Mouse (Mus musculus) spleen, adult 2 months (tissue): Measurements from ENCODE around the gene Src. TPM values are rescaled to one million over a fixed set of nuclear protein-coding genes. Genes with fewer than 3 reads are reported as not detected.

Experiments
- DNase-seq, 2 experiments: peaks; one replicate each; pipeline versions ENCODE4 v3.0.0 to v3.0.0-alpha.2; 2012 to 2021; ENCODE audit warnings: low spot score in 2 of 2, low read depth in 1 of 2
- H3K27ac ChIP-seq: fragments of 200-500 bp; 2 replicates; pipeline ENCODE4 v1.5.1; 2012; ENCODE audit warnings: low read length, inconsistent platforms; ENCODE audit not compliant: insufficient read depth
- H3K27me3 ChIP-seq: fragments of 200-500 bp; 2 replicates; pipeline ENCODE4 v1.6.1; 2012; ENCODE audit warnings: mild to moderate bottlenecking, moderate library complexity, low read length, inconsistent platforms; ENCODE audit not compliant: control insufficient read depth, insufficient read depth
- H3K36me3 ChIP-seq: fragments of 200-500 bp; 2 replicates; pipeline ENCODE4 v1.6.1; 2012; ENCODE audit warnings: mild to moderate bottlenecking, low read length, inconsistent platforms; ENCODE audit not compliant: control insufficient read depth, insufficient read depth
- H3K4me1 ChIP-seq: fragments of 200-500 bp; 2 replicates; pipeline ENCODE4 v1.6.1; 2011; ENCODE audit warnings: inconsistent platforms; ENCODE audit not compliant: control insufficient read depth, insufficient read depth, insufficient read length
- H3K4me3 ChIP-seq: fragments of 200-500 bp; 2 replicates; pipeline ENCODE4 v1.5.1; 2011; ENCODE audit warnings: mild to moderate bottlenecking, inconsistent platforms; ENCODE audit not compliant: insufficient read depth, insufficient read length; ENCODE audit errors: extremely low read depth
- CTCF ChIP-seq: fragments of 200-500 bp; IDR thresholded peaks from 2 replicates; pipeline ENCODE4 v1.5.1; 2011; ENCODE audit warnings: mild to moderate bottlenecking, inconsistent platforms; ENCODE audit not compliant: insufficient read depth, insufficient read length, insufficient replicate concordance; ENCODE audit errors: extremely low read depth
- POLR2A ChIP-seq: fragments of 200-500 bp; IDR thresholded peaks from 2 replicates; pipeline ENCODE4 v1.6.1; 2011; ENCODE audit warnings: low read depth, low read length, inconsistent platforms
- WGBS: fragments of 180-500 bp; shearing (Covaris S2); methylation state at CpG from one replicate; pipeline ENCODE4 v1.1.7; 2018; 5-methylcytosine and 5-hydroxymethylcytosine counted together
- polyA plus RNA-seq: library from polyadenylated mRNA; depleted of rRNA; stranded (reverse); fragments of >200 nt; gene quantifications from 2 replicates; pipeline ENCODE4 v1.2.3, GENCODE M21; 2012

Gene Src
- polyA plus RNA-seq, 1 experiment: 14.6 TPM

- TF ChIP-seq POLR2A (no peak), CTCF (no peak)
- DNase-seq: no peak
- H3K4me3 ChIP-seq: no peak overlapping the region
- WGBS: 69% methylated on average over 5 of the region's 5 CpGs
- no peaks in the 10 kb centered on the region for H3K36me3 ChIP-seq
- H3K27ac ChIP-seq: no peak overlapping the region
- no peaks in the 10 kb centered on the region for H3K4me1 ChIP-seq
- no peaks in the 10 kb centered on the region for H3K27me3 ChIP-seq
Observed at GRCm38 (mm10) chr2:157509182-157509581, 90.9 kb downstream of the Src start.

DNA sequence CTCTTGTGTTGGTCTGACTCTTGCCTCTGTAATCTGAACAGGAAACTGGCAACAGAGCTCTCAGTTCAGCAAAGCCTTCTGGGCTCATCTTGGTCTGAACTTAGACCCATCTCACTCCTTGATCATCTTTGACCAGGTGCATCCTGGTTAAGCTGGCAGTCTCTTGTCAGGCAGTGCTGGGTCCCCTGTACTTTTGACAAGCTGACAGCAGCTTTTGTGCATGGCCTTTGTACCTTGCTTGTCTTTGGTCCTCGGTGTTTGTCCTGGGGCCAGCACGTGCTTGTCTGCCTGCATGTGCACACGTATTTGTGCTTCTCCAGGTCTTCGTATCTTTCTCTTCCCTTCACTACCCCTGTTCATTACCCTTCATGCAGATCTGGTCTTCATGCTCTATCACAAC, 91.8 kb downstream of the Src start:
- DNase-seq: no peak
- Histone ChIP-seq H3K4me3 (no peak overlapping the region), H3K36me3 (no peaks in the 10 kb centered on the region), H3K27ac (no peak overlapping the region), H3K27me3 (no peaks in the 10 kb centered on the region), H3K4me1 (no peaks in the 10 kb centered on the region)
- TF ChIP-seq CTCF (no peak), POLR2A (no peak)
- 87% methylated on average over 4 of the region's 4 CpGs for WGBS

GRCm38 (mm10) chr2:157512859-157513258, 94.6 kb downstream of the Src start:
- WGBS: 91% methylated on average over 9 of the region's 9 CpGs
- Histone ChIP-seq H3K36me3 (no peaks in the 10 kb centered on the region), H3K4me3 (no peak overlapping the region), H3K4me1 (no peaks in the 10 kb centered on the region), H3K27ac (no peak overlapping the region), H3K27me3 (no peaks in the 10 kb centered on the region)
- DNase-seq: no peak
- no peak for TF ChIP-seq CTCF
- TF ChIP-seq POLR2A: no peak

- DNase-seq: no peak
- 48% methylated on average over 9 of the region's 9 CpGs for WGBS
Observed at GRCm38 (mm10) chr2:157513737-157514208, 95.5 kb downstream of the Src start.

GRCm38 (mm10) chr2:157514353-157514752, 96.1 kb downstream of the Src start:
- H3K4me1 ChIP-seq: no peaks in the 10 kb centered on the region
- TF ChIP-seq POLR2A (no peak), CTCF (no peak)
- H3K4me3 ChIP-seq: no peak overlapping the region
- H3K36me3 ChIP-seq: no peaks in the 10 kb centered on the region
- WGBS: 64% methylated on average over 4 of the region's 4 CpGs
- H3K27me3 ChIP-seq: no peaks in the 10 kb centered on the region
- H3K27ac ChIP-seq: no peak overlapping the region
- no peak for DNase-seq

More at GRCm38 (mm10) chr2:157513737-157514208, 95.5 kb downstream of the Src start:
- H3K4me3 ChIP-seq: no peak overlapping the region
- H3K27me3 ChIP-seq: no peaks in the 10 kb centered on the region
- H3K27ac ChIP-seq: no peak overlapping the region
- TF ChIP-seq CTCF (no peak), POLR2A (no peak)
- H3K36me3 ChIP-seq: no peaks in the 10 kb centered on the region
- no peaks in the 10 kb centered on the region for H3K4me1 ChIP-seq

GRCm38 (mm10) chr2:157517526-157517925, 99.3 kb downstream of the Src start:
- Histone ChIP-seq H3K27me3 (no peaks in the 10 kb centered on the region), H3K27ac (no peak overlapping the region), H3K36me3 (no peaks in the 10 kb centered on the region), H3K4me1 (no peaks in the 10 kb centered on the region), H3K4me3 (no peak overlapping the region)
- 74% methylated on average over 6 of the region's 6 CpGs for WGBS
- no peak for DNase-seq
- no peak for TF ChIP-seq POLR2A
- TF ChIP-seq CTCF: no peak

DNA sequence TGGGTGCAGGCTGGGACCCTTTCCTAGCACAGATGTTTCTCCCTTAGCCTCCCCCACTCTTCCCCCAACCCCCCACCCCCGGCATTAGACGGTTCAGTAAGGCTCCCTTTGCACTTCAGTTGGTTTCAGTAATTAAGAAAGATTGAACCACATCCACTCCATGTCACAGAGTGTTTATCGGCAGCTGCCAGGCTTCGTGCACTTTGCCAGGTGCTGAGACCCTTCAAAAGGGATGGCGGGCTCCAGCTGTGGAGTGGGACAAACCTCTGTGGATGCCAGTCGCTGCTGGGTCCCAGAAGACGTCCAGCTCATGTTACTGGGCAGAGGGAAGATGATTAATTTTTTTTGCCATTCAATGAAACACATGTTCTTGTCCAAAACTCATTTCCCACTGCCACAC, 100.2 kb downstream of the Src start:
- Histone ChIP-seq H3K4me1 (no peaks in the 10 kb centered on the region), H3K27me3 (no peaks in the 10 kb centered on the region), H3K36me3 (no peaks in the 10 kb centered on the region), H3K27ac (no peak overlapping the region), H3K4me3 (no peak overlapping the region)
- WGBS: 79% methylated on average over 7 of the region's 7 CpGs
- TF ChIP-seq CTCF: no peak
- DNase-seq: no peak

DNA sequence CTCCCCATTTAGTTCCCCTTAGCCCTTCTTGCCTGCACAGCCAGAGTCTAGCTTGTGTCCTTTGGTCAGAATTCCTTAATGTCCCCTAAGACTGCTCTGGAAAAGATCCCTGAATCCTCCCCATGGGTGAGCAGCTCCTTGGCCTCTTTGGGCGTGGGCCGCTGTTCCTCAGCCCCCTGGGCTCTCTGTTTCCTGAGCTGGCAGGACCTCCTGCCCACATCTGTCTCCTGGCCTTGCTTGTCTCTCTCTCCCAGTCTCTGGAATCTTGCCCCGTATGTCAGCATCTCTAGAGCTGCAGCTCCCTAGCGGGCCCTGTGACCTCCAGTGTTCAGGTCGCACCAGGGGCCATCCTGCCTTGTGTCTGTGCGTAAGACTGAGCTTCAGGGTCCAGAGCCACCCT, 101.2 kb downstream of the Src start:
- Histone ChIP-seq H3K27ac (no peak overlapping the region), H3K4me1 (no peaks in the 10 kb centered on the region), H3K27me3 (no peaks in the 10 kb centered on the region), H3K4me3 (no peak overlapping the region), H3K36me3 (no peaks in the 10 kb centered on the region)
- no peak for TF ChIP-seq POLR2A
- no peak for TF ChIP-seq CTCF
- WGBS: 84% methylated on average over 6 of the region's 6 CpGs
- DNase-seq: no peak
